Mouse (Mus musculus) lung, adult 2 months (tissue): ENCODE measurements at regions not wholly inside any gene's neighbourhood (a gene's known extent, or its start where the extent isn't known, plus 50 kb on each side); places are given as distances from the start of the nearest gene placed in this dataset.

Experiments
- CTCF ChIP-seq: fragments of 200-500 bp; IDR thresholded peaks from 2 replicates; pipeline ENCODE4 v1.5.1; 2011; ENCODE audit warnings: mild to moderate bottlenecking, low read length, control low read depth; ENCODE audit not compliant: insufficient read depth
- POLR2A ChIP-seq: fragments of 200-500 bp; IDR thresholded peaks from 2 replicates; pipeline ENCODE4 v1.6.1; 2011; ENCODE audit warnings: low read depth, mild to moderate bottlenecking, control low read depth, low read length, borderline replicate concordance; ENCODE audit errors: extremely low read depth

DNA sequence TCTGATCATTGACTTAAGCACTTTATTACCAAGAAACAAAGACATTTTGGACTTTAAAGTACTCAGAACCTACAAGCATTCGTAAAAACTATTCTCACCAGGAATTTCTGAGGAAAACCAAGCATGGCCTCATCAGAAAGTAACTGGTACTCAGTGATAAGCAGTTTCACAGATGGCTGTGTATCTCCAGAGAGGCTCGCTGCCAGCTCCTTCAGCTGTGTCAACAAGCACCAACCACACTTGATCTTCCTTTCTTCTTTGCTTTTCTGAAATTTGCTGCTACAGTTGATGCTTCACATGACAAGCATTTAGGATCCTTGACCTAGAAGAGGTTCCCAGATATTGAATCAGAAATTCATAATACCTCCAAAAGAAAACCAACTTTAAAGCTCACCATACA, 314.1 kb upstream of the Sptlc3 start:
- TF ChIP-seq CTCF (no peak), POLR2A (no peak)
